Mouse (Mus musculus): ENCODE measurements at regions not wholly inside any gene's neighbourhood (a gene's known extent, or its start where the extent isn't known, plus 50 kb on each side); places are given as distances from the start of the nearest gene placed in this dataset.

DNA sequence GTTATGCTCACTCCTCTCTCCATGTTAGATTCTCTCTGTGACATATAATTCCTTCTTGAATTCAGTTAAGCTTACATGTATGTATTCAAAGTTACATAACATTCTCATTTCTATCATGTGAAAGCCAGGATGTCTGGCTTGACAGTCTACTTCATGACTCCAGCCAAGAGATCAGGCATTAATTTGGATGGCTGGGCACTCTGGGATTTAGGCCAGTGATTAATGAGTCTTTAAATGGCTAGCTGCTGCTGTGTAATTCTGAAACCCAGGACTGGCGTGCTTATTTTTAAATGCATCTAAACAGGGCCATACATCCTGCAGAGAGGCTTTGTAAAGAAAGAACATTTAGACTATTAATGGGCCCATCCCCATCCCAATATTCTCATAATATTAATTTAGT lies 60.9 kb upstream of the Gm10234 start:
- no peaks in the 10 kb centered on the region for H3K36me3 ChIP-seq (ENCODE audit: control insufficient read depth, insufficient read depth, low read length)
- DNase-seq = no peak

DNA sequence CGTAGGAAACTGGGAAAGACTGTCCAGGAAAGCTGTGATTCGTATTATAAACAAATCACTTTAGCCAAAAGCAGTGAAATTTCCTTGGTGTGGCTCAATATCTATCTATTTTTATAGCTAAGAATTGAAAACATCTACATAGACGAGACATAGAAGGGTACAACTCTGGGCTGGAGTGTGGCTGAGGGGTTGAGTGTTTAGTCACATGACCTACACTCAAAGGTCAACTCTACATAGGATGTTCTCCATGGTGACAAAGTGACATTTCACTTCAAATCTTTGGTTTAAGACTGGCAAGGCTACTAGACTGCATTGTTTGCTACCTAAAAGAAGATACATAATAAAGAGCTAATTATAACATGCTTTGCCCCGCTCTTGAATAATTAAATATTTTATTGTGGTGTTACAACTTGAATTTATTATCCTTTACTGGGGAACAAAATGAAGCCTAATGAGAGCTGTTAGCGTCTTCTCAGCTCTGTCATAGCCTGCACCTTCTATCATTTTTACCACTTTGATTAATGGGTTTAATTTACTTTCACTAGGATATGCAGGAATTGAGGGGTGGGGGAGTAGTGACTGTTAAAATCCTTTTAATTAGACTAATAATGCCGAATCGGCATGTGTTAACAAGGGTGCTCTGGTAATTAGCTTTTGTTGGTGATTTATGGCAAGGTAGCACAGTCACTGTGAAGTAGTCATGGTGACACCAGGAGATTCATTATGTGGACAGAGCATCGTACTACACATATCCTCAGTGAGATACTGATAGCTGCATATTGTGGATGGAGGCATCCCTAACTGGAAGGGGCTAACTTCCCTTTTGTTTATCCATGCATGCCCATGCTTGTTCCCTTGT lies 57.7 kb upstream of the Gm10234 start:
- Histone ChIP-seq H3K4me3 (replicated peaks; ENCODE audit: low read depth, low read length) (no peak overlapping the region), H3K4me2 (ENCODE audit: low read length) (no peak overlapping the region), H3K27ac (replicated peaks; ENCODE audit: low read depth, low read length) (no peak overlapping the region), H3K9me3 (ENCODE audit: control insufficient read depth, low read length) (no peaks in the 10 kb centered on the region), H3K9ac (replicated peaks; ENCODE audit: low read length) (no peak overlapping the region), H3K4me1 (ENCODE audit: control insufficient read depth, insufficient read depth, low read length) (no peaks in the 10 kb centered on the region), H3K36me3 (ENCODE audit: control insufficient read depth, insufficient read depth, low read length) (no peaks in the 10 kb centered on the region), H3K27me3 (ENCODE audit: control insufficient read depth, insufficient read depth, low read length) (no peaks in the 10 kb centered on the region)
- WGBS = 82% methylated on average over 8 of the region's 8 CpGs
- ATAC-seq (ENCODE audit: low FRiP score, low TSS enrichment) (no peak), DNase-seq (no peak)

More for the DNA sequence above, 60.9 kb upstream of the Gm10234 start:
- Histone ChIP-seq H3K9ac (replicated peaks; ENCODE audit: low read length) (no peak overlapping the region), H3K4me2 (ENCODE audit: low read length) (no peak overlapping the region), H3K27ac (replicated peaks; ENCODE audit: low read depth, low read length) (no peak overlapping the region), H3K27me3 (ENCODE audit: control insufficient read depth, insufficient read depth, low read length) (no peaks in the 10 kb centered on the region), H3K4me1 (ENCODE audit: control insufficient read depth, insufficient read depth, low read length) (no peaks in the 10 kb centered on the region), H3K9me3 (ENCODE audit: control insufficient read depth, low read length) (no peaks in the 10 kb centered on the region), H3K4me3 (replicated peaks; ENCODE audit: low read depth, low read length) (no peak overlapping the region)
- no peak for ATAC-seq (ENCODE audit: low FRiP score, low TSS enrichment)
- 60% methylated on average over 1 of the region's 1 CpGs for WGBS

DNA sequence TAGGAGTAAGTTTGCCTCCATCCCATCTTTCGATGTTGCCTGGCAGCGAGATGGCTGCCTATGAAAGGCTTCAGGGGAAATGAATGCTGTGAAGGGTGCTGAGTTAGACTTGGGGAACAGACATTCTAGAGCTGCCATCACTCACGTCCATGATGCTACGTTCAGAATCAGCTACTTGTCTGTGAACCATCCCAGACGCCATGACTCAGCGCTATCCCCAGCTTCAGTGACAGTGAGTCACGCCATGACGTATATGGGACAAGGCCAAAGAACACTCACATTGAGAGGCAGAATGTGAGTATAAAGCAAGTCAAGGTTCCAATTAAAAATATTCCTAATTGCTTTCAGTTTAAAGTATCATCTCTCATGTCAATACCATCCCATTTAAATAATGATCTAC lies 52.4 kb upstream of the Gm10234 start:
- H3K4me3 ChIP-seq (replicated peaks; ENCODE audit: low read depth, low read length) = no peak overlapping the region
- H3K9ac ChIP-seq (replicated peaks; ENCODE audit: low read length) = no peak overlapping the region
- no peaks in the 10 kb centered on the region for H3K36me3 ChIP-seq (ENCODE audit: control insufficient read depth, insufficient read depth, low read length)
- ATAC-seq (ENCODE audit: low FRiP score, low TSS enrichment) = no peak
- 95% methylated on average over 8 of the region's 8 CpGs for WGBS
- no peaks in the 10 kb centered on the region for H3K27me3 ChIP-seq (ENCODE audit: control insufficient read depth, insufficient read depth, low read length)
- H3K4me1 ChIP-seq (ENCODE audit: control insufficient read depth, insufficient read depth, low read length) = no peaks in the 10 kb centered on the region
- no peak for DNase-seq
- H3K4me2 ChIP-seq (ENCODE audit: low read length) = no peak overlapping the region
- no peak overlapping the region for H3K27ac ChIP-seq (replicated peaks; ENCODE audit: low read depth, low read length)
- no peaks in the 10 kb centered on the region for H3K9me3 ChIP-seq (ENCODE audit: control insufficient read depth, low read length)
